Mouse (Mus musculus) heart, adult 2 months (tissue): ENCODE data around the gene H2-DMb1. TPM values are rescaled to one million over a fixed set of nuclear protein-coding genes. Genes with fewer than 3 reads are reported as not detected.

ENCODE experiments used
- DNase-seq, 2 experiments: peaks; one replicate each; pipeline ENCODE4 v3.0.0; 2021
- H3K27ac ChIP-seq: fragments of 200-600 bp; 2 replicates; pipeline ENCODE4 v1.8.1; 2022
- H3K27me3 ChIP-seq: fragments of 200-500 bp; 2 replicates; pipeline ENCODE4 v1.6.1; 2012; ENCODE audit warnings: mild to moderate bottlenecking, low read length, inconsistent platforms, mixed read lengths; ENCODE audit not compliant: control insufficient read depth, insufficient read depth
- H3K36me3 ChIP-seq: fragments of 200-500 bp; 2 replicates; pipeline ENCODE4 v1.6.1; 2012; ENCODE audit warnings: low read length, inconsistent platforms; ENCODE audit not compliant: control insufficient read depth, insufficient read depth
- H3K4me1 ChIP-seq: fragments of 200-500 bp; 2 replicates; pipeline ENCODE4 v1.6.1; 2011; ENCODE audit warnings: low read length; ENCODE audit not compliant: control insufficient read depth, insufficient read depth
- H3K4me3 ChIP-seq: fragments of 200-600 bp; 2 replicates; pipeline ENCODE4 v1.8.1; 2022
- H3K79me2 ChIP-seq: fragments of 200-500 bp; replicated peaks from 2 replicates; pipeline ENCODE4 v1.6.1; 2012; ENCODE audit warnings: mild to moderate bottlenecking, inconsistent platforms, low read length, moderate library complexity, mixed read lengths; ENCODE audit not compliant: control insufficient read depth, insufficient read depth
- H3K9ac ChIP-seq: fragments of 200-500 bp; 2 replicates; pipeline ENCODE4 v1.6.1; 2012; ENCODE audit warnings: low read depth, mild to moderate bottlenecking, control low read depth, inconsistent platforms, low read length, mixed read lengths
- CTCF ChIP-seq: fragments of 200-600 bp; IDR thresholded peaks from 2 replicates; pipeline ENCODE4 v1.8.1; 2022; ENCODE audit warnings: antibody characterized with exemption, mild to moderate bottlenecking, moderate library complexity
- EP300 ChIP-seq: fragments of 200-500 bp; IDR thresholded peaks from 2 replicates; pipeline ENCODE4 v1.6.1; 2011; ENCODE audit warnings: low read depth, low read length, control low read depth; ENCODE audit not compliant: insufficient read depth
- POLR2A ChIP-seq: fragments of 200-500 bp; IDR thresholded peaks from 2 replicates; pipeline ENCODE4 v1.6.1; 2011; ENCODE audit warnings: mild to moderate bottlenecking, low read depth, low read length, control low read depth; ENCODE audit not compliant: insufficient read depth
- WGBS: fragments of 180-500 bp; shearing (Covaris S2); methylation state at CpG from one replicate; pipeline ENCODE4 v1.1.7; 2018; 5-methylcytosine and 5-hydroxymethylcytosine counted together
- intact Hi-C: fragments of 180-260 bp; cut with DNase I; formaldehyde crosslinking; loops from one replicate; pipeline ENCODE4 v1.15.1; 2025
- polyA plus RNA-seq: library from polyadenylated mRNA; depleted of rRNA; stranded (reverse); fragments of >200 nt; gene quantifications from 2 replicates; pipeline ENCODE4 v1.2.3, GENCODE M21; 2012
- total RNA-seq, 2 experiments: library from RNA; stranded (reverse); gene quantifications; 2 replicates each; pipeline ENCODE4 v1.2.3; 2021

H2-DMb1 gene
- total and polyA plus RNA-seq, 3 experiments, result 1.6 to 19.1 (median 2.2) TPM

DNA sequence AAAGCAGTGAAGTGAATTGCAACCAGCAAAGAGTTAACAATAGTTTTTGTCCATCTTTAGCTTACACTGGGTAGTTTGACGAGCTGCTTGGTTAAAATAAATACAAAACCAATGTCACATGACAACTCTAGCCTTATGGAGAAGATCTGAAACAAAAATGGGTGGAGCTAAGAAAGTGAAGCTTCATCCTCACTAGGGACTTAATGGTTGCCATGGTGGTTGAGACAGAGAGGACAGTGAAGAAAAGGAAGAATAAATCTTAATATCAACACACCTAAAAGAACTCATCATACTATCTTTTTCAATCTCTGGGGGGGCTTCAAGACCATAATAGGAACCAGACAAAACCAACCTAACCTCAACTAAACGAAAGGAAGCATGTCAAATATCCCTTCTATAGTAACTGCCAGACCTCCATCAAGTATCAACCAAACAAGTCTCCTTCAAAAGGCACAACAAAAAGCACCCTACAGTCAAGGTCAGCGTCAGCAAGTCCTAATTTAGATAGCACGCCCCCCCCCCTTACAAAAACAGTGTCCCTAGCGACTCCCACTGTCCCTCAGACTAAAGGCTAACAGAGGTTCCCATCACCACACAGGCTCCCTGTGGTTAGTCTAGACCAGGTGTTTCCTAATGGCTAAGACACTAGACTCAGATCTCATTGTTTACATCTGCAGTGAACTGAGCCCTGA, 35.3 kb upstream of the H2-DMb1 start:
- peaks cover 31% of the 10 kb centered on the region for H3K36me3 ChIP-seq
- 0% methylated on average over 5 of the region's 5 CpGs for WGBS
- intact Hi-C loops, result loop anchor here (2.0 to 10.0 kb wide), 3 partner anchors 15 to 487 kb away; partner anchors contain the start of genes Agpat1, Rnf5, Rxrb and Slc39a7

DNA sequence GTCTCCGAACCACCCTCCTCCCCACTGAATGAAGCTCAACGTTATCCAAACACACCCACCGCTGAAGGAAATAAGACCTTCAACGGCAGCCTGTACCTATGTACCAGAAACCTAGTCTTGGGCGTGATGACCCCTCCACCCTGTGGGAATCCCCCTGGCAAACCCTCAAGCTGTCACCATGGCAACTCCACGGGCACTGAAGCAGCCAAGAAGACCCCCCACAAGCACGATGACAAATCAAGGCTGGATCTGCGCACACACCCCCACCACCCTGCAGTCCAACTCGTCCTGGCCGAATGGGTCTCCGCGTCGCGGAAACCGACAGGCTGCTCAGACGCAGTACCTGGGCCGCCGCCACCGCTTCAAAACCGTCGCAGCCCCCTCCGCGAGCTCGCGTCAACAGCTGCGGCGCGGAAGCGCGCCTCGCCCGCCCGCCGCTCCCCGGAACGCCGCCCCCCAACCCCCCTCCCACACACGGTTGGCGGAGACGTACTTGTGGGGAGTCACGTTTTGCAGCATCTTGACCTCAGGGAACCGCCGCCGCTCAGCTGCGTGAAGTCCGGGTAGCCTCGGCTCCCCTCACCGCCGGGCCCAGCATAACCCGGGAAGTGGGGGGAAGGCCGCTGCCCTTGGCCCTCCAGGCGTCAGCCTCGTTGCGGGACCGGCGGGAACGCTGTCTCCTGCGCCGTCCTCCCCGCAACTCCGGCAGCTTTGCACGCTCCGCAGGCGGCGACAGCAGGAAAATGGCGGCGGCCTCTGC, 34.6 kb upstream of the H2-DMb1 start:
- Histone ChIP-seq H3K27ac (peak overlapping the region; percentile 80), H3K4me1 (0 out of 2 replicates have a peak, but pooled peaks cover 2% of the 10 kb centered on the region), H3K9ac (peak overlapping the region; percentile 96), H3K36me3 (peaks cover 24% of the 10 kb centered on the region), H3K4me3 (peak overlapping the region; percentile 72), H3K79me2 (peaks cover 2% of the 10 kb centered on the region), H3K27me3 (no peaks in the 10 kb centered on the region)
- intact Hi-C loops, result loop anchor here (2.0 to 10.0 kb wide), 3 partner anchors 15 to 487 kb away; partner anchors contain the start of genes Agpat1, Rnf5, Rxrb and Slc39a7
- TF ChIP-seq CTCF, result no peak
- 0 out of 2 replicates have a peak, but pooled peaks have one; percentile 16 for TF ChIP-seq POLR2A
- WGBS, result under 1% methylated on average over 67 of the region's 67 CpGs
- peak; percentile 60 to 69 for DNase-seq

More for the DNA sequence above, 35.3 kb upstream of the H2-DMb1 start:
- TF ChIP-seq POLR2A (0 out of 2 replicates have a peak, but pooled peaks have one; percentile 6), CTCF (no peak)
- Histone ChIP-seq H3K4me1 (0 out of 2 replicates have a peak, but pooled peaks cover 2% of the 10 kb centered on the region), H3K4me3 (peak overlapping the region; percentile 72), H3K79me2 (peaks cover 2% of the 10 kb centered on the region), H3K27ac (peak overlapping the region; percentile 80; the same call in 1 of the 2 replicates), H3K9ac (peak overlapping the region; percentile 96), H3K27me3 (no peaks in the 10 kb centered on the region)
- DNase-seq, result no peak

DNA sequence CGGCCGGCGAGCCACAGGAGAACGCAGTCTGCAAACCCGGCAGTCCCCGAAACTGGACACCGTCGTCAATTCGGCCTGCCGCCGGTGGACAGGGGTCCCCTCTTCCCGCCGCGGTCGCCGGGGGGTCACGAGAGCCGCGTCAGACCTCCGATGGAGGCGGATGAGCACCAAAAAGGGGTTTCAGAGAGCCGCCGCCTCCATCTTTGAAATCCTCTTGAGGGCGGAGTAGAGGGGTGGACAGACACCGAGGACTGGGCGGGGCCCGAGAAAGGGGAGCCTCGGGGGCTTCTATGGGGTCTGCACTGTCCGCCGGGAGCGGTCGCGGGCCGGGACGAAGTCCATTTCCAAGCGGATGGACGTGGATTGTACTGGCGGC, 34.0 kb upstream of the H2-DMb1 start:
- peak overlapping the region; percentile 80 for H3K27ac ChIP-seq
- intact Hi-C loops, result loop anchor here (2.0 to 10.0 kb wide), 3 partner anchors 16 to 486 kb away; partner anchors contain the start of genes Agpat1, Rnf5, Rxrb and Slc39a7
- no peak for TF ChIP-seq CTCF
- no peak for TF ChIP-seq POLR2A
- TF ChIP-seq EP300, result no peak

DNA sequence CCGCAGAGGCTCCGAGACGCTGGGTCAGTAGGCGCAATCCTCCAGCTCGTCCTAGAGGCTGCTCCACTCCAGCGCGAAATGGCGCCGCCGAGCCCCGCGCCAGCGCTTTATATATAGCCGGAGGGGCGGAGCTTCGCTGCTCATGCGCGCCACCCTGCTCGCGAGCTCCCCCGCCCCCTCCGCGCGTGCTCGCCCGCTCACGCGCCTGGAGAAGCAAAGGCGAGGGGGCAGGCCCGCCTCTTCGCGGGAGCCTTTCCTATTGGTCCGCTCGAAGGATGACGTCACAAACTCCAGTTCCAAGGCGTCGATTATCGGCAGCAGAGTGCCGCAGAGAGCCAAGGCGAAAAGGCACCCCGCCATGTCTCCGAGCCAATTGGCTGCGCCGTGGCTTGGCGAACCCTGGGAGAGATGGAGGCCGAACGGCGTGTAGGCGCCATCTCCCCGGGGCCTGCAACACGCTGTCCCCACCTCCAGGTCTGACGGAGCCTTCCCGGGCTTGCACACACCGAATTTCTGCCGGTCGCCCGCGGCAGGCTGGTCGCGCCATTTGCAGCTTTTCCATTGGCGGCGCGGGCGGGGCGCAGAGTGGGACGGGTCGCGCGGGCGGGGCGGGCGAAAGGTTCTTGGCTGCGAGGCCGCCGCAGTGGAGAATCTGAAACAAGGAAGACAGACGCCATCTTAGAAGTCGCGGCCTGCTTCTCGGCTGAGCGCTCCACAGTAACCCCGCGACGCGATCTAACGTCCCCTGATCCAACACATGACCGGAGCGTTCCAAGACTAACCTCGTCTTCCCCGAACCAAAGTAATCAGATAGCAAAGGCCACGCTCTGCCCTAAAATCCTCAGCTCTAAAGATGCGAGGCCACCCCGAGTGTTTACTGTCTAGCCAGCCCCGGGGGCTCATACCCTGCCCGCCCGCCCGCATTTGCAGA, 33.4 kb upstream of the H2-DMb1 start, which contains the start of gene H2-DMa:
Gene H2-DMa (plus strand): TSS at position 293 of the 931 bp plus-strand sequence.
- intact Hi-C loops, result loop anchor here (2.0 to 10.0 kb wide), 3 partner anchors 17 to 485 kb away; partner anchors contain the start of genes Agpat1, Rnf5, Rxrb and Slc39a7
- H3K27me3 ChIP-seq, result no peaks in the 10 kb centered on the region
- peak within 1 kb of the TSS; percentile 75 for H3K4me3 ChIP-seq
- peaks cover 5% of the 10 kb centered on the region for H3K4me1 ChIP-seq
- DNase-seq, result peak; percentile 99
- WGBS, result under 1% methylated on average over 96 of the region's 96 CpGs
- peak within 1 kb of the TSS; percentile 98 for H3K27ac ChIP-seq
- H3K9ac ChIP-seq, result peak within 1 kb of the TSS; percentile 99
- peaks cover 2% of the 10 kb centered on the region for H3K79me2 ChIP-seq
- H3K36me3 ChIP-seq, result peaks cover 13% of the 10 kb centered on the region
- peak; percentile 98 for TF ChIP-seq POLR2A
- no peak for TF ChIP-seq CTCF
- peak; percentile 39 for TF ChIP-seq EP300

More for the DNA sequence above, 34.0 kb upstream of the H2-DMb1 start:
- Histone ChIP-seq H3K27me3 (no peaks in the 10 kb centered on the region), H3K79me2 (peaks cover 2% of the 10 kb centered on the region), H3K4me3 (peak overlapping the region; percentile 72), H3K4me1 (peaks cover 3% of the 10 kb centered on the region), H3K9ac (peak overlapping the region; percentile 96), H3K36me3 (peaks cover 18% of the 10 kb centered on the region)
- under 1% methylated on average over 37 of the region's 38 CpGs for WGBS
- no peak for DNase-seq

DNA sequence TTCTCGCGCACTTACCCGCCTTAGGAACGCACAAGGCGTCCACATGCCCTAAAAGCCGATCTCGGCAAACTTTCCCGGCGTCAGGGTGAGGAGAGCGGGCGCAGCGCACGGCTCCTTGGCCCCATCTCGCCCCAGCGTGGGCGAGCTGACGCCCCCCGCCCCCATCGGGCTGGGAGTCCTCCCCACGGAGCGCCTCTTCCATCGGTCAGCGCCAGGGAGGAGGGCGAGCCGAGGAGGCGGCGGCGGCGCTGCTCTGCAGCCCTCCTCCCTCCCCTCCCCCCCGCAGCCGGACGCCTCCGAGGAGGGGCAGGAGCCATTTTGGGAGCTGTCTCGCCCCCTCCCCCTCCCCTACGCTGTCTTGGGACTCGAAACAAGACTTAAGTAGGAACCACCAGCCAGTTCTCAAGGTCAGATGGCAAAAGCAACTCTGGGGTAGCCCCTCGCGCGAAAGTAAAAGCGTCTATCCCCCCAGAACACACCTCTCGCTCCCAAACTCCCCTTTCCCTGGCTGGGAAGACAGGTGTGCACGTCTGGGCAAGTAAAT, 32.6 kb upstream of the H2-DMb1 start:
- intact Hi-C loops, result no loop called here
- H3K27me3 ChIP-seq, result no peaks in the 10 kb centered on the region

More for the DNA sequence above, 32.6 kb upstream of the H2-DMb1 start:
- peak overlapping the region; percentile 75 for H3K4me3 ChIP-seq
- TF ChIP-seq POLR2A (peak; percentile 83), CTCF (no peak), EP300 (0 out of 2 replicates have a peak, but pooled peaks have one; percentile 33)
- peak; percentile 87 to 91 for DNase-seq
- under 1% methylated on average over 36 of the region's 42 CpGs for WGBS
- peak overlapping the region; percentile 99 for H3K9ac ChIP-seq
- H3K36me3 ChIP-seq, result peaks cover 11% of the 10 kb centered on the region
- peaks cover 4% of the 10 kb centered on the region for H3K4me1 ChIP-seq
- peak overlapping the region; percentile 98 for H3K27ac ChIP-seq
- H3K79me2 ChIP-seq, result peaks cover 2% of the 10 kb centered on the region
